Mouse (Mus musculus) embryo, embryonic 11 days (tissue): ENCODE measurements around the gene Nexn.
A peak's percentile ranks its signal among the peaks of the same experiment; 100 is the strongest.

Experiments used
- DNase-seq: peaks from one replicate; pipeline ENCODE4 v3.0.0-alpha.2; 2015

Nexn gene

DNA sequence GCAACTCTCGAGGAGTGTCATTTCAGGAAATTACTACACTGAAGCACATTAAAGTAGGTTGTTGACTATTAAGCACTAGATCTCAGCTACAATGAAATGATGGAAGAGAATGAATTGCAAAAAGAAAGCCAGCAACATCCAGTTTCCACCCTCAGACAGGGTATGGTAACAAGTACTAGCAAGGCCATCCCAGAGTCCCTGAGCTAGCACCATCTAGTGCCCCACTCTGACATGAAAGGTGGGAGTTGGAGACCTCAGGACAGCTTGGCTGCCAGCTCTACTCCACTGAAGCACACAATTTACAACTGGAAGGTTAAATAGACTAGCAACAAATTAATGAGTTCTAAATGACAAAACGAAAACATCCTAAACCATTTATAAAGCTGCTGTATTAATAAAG is 11.8 kb upstream of the Nexn start:
- no peak for DNase-seq

DNA sequence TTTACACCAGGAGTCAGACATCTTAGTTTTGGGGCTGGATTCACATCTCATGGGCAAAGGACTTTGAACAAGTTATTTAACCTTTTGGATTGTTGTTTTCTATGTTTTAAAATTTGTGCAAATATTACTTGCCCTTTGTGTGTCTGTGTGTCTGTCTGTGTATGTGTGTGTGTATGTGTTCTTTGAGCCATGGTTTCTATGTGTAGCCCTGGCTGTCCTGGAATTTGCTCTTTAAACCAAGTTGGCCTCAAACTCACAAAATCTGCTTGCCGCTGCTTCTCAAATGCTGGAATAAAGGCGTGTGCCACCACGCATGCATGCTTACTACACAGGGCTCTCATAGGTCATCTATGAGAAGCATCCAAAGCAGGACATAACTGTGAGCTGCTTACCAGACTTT is 10.8 kb upstream of the Nexn start:
- DNase-seq: no peak

DNA sequence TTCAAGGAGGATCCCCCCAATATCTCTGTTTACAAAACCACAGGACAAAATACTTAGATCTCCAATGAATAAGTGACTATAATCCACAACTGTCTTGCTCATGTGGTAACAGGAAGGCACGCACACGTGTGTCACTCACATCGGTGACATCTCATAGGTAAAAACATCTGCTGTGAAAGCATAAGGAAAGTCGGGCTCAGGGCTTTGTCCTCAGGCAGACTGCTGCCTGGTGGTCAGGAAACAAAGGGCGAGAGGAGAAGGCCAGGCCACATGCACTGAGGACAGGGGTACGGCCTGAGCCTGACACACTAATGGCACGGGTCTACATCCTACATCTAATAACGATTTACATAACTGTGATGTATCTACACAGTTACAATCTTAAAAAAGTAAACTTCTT is 8.9 kb upstream of the Nexn start:
- DNase-seq: no peak

DNA sequence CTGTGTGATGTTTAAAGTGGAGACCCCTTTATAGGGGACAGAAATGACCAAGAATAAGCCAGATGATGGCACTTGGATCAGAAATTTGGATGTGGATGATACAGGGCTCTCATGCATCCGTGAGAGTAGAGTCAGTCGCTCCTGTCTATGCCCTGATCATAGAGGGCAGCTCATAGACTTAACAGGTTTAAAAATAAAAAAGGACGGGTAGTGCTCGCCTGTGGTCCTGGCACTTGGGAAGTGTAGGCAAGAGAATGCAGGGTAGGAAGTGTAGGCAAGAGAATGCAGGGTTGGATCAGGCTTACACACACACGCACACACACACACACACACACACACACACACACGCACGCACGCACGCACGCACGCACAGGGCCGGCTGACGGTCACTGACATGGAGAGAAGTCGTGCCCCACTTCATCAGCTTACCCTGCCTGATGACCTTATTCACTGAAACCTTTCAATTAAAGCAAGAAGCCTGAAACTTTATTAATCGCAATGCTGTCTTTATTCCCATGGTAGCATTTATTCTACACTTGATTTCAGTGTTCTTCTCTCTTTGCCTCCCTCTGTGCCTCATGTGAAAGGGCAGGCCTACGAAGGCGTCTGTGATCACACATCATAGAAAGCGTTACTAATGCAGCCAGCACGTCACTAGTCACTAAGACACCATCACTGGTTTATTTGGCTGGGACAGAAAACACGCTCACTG is 7.0 kb upstream of the Nexn start:
- no peak for DNase-seq

DNA sequence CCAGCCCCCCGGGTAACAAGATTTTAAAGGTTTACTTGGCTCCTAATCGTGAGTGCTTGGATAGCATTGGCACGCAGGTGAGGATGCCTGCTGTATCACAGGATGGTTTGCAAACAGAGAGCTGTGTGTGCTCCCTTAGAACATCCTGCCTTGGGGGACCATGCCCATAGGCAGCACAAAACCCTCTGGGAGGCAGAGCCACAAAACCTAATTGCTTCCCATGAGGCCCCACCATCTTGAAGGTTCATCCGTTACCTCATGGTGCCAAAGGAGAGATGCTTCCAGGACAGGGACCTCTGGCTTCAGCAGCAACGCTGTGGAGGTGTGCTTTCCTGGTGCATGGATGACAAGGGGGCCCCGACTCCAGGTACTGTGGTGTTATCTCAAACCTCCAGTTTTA is 5.7 kb upstream of the Nexn start:
- no peak for DNase-seq

DNA sequence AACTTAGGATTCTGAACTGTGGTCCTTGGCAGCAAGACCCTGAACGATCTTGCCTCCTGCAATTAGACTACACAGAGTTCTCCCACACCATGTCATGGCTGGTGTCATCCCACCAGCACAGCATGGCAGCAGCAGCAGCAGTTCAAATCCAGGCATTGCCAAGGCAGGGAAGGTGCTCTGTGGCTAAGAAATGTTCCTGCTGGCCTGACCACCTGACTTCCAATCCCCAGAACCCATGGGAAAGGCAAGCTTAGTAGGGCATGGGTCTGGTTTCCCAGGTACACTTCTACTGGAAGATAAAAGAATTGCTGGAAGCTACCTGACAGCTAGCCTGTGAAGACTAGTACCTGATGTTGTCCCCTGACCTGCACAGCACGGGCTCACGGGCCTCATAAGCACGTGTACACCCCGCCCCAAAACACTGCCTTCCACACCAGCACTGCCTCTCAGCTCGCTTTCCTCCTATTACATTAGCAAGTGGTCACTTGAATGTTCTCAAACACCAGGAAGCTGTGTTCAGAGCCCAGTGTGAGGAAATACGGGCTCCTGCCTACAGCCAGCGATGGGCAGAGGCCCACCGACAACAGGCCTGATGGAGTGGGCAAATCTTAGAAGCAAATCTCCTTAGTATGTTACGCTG is 5.0 kb upstream of the Nexn start:
- DNase-seq: no peak

DNA sequence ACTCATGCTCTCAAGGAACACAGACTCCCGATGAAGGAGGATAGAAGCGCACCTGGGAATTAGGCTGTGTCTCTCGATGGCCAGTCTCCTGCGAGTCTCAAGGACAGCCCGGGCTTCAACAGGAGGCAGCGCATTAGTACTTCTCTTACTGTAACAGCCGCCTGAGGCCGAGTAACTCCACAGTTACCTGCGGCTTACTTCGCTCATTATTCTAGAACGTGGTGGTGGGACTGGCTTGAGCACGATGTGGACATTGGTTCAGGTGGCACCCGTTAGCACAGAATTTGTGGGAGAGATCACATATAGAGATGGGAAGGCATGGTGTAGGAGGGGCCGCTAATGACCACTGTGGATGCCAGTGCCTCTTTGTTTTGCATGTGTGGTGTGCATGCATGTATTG is 1.9 kb upstream of the Nexn start:
- DNase-seq: no peak

DNA sequence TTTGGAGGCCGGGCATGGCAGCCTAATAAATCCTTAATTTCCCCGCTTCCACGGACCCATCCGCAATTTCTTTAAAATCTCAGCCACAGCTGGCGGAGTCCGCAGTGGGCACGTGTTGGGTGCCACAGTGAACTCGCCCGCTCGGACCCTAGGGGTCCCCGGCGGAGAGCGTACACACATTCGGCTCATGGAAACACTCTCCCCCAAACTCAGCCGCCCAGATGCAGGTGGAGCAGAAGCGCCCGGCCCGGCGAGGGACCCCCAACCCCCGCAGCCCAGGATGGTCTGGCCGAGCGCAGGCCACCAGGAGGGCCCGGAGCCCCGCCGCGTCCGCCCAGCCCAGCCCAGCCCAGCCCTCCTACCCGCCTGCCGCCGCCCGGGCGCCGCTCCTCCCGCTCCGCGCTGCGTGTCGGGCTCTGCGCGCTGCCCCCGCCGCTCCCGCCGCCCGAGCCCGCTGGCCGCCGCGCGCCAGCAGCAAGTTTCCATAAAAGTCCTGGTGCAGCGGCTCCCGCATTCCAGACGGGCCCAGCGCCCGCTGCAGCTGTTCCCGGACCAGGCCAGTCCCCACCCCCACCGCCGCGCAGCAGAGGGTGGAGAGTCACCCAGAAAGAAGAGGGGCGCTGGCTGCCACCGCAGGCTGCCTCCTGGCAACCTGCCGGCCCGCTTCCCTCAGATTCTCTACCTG is 657 bp downstream of the Nexn start:
- DNase-seq: peak; percentile 82

DNA sequence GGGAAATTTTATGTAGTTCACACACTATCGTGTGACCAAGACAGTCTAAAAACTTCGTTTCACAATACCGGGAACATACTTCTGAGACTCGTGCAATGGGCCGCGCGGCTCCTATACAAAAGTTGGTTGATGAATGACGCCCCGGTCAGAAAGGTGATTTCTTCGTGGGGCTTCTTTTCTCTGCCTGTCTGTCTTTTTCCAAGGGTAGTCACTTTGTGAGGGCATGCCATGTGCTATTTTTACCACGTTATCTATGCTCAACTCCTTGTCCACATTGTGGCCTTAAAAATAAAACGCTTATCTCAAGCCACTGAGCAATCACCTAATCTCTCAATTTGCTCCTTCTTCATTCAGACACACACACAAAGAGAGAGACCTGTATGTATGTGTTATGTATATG is 1.3 kb downstream of the Nexn start:
- peak; percentile 32 for DNase-seq

DNA sequence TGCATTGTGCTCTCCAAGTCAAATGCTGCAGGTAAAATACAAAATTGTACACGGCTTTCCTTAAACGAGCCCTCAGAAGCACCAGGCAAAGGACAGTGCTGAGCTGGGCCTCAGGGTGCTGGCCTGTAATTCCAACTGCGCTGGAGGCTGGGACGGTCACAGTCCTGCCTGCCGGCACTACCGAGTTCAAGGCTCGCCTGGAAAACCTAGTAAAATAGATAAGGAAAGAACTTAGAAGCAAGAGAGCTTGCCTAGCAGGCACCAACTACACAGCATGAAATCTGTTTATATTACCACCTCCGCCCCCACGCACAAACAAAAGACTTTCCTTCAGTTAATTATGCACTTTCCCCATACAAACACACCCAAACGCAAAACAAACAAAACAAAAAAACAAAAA is 1.8 kb downstream of the Nexn start:
- DNase-seq: no peak

DNA sequence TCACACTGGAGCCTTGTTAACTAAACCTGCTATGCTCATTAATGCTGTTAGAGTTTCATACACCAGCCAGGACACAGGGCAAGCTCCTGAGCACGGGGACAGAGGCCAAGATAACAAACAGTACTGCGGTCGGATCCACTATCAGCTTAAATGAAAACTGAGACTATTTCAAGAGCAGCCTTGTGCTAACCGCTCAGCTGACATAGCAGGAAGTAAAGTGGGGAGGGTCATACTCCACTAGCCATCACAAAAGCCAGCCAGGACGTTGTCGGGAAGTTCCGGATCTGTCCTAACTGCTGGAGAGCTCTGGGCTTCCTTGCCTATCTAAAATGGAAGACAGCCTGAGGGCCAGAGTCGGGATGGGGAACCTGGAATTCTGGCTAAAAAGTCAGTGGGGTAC is 4.2 kb downstream of the Nexn start:
- no peak for DNase-seq

DNA sequence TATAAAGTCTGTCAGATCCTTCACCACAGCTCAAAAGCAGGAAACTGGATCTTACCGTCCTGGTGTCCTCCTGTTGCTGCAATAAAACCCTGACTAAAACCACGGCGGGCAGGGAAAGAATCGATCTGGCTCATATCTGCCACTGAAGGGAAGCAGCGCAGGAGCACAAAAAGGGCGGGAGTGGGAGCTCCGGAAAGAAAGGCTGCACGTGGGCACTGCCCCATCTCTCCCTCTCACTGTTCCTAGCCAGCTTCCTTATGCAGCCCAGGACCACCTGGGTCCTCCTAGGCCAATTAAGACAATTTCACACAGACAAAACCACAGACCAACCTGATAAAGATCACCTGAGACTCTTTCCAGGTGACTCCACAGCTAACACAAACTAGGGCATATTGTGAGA is 4.7 kb downstream of the Nexn start:
- DNase-seq: no peak

DNA sequence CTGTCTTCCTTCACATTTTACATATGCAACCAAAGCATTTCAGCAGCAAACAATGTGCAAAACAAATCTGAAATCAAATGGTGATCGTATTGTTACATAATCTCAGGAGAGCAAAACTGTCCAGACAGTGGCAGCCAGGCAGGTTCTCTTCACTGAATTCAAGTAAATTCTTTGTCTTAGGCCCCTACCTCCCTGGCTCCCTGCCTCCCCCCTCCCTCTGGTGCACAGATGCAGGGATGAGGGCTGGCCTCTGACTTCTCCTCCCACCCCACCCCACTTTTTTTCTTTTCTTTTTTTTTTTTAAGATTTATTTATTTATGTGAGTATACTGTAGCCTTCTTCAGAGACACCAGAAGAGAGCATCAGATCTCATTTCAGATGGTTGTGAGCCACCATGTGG is 5.8 kb downstream of the Nexn start:
- DNase-seq: no peak

DNA sequence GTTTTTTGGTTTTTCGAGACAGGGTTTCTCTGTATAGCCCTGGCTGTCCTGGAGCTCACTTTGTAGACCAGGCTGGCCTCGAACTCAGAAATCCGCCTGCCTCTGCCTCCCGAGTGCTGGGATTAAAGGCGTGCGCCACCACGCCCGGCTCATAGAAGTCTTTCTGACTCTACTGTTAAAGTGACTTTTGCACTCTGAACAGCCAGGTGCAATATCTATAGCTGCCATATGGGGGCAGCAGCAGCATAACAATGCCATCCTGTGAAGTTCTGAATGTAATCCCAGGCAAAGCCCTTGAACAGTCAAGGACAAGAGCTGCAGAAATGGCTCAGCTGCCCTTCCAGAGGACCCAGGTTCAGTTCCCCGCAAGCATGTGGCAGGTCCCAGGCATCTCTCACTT is 6.7 kb downstream of the Nexn start:
- DNase-seq: peak; percentile 80

DNA sequence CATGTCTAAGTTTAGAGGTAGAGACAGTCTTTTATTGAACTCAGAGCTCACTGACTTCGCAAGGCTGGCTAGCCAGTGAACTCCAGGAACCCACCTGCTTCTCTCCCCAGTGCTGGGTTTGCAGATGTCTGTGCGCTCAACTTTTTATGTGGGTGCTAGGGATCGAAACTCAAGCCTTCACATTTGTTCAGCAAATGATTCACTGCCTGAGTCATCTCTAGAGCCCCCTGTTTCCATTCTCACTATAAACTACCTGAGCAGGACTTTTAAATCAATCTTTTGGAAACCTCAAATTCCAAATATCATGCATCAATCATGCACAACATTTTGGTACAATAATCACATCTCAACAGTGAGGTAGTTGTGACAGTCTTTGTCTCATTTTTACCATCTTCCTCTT is 8.6 kb downstream of the Nexn start:
- DNase-seq: no peak

DNA sequence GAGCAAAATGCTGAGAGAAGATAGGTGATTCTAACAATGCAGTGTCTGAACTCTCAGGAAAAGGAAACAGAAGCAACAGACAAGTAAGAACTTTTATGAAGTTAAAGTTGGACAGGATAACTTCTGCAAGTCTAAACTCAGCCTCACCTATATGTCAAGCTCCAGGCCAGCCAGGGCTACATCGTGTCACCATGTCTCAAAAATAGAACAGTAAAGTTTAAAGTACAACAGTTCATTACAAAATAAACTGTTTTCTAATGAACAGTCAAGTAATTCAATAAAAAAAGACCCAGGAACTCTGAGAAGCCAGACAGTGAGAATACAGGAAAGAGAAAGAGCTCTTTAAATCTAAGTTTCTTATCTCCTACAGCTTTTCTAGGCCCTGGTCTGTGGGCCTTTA is 15.7 kb downstream of the Nexn start:
- DNase-seq: no peak

DNA sequence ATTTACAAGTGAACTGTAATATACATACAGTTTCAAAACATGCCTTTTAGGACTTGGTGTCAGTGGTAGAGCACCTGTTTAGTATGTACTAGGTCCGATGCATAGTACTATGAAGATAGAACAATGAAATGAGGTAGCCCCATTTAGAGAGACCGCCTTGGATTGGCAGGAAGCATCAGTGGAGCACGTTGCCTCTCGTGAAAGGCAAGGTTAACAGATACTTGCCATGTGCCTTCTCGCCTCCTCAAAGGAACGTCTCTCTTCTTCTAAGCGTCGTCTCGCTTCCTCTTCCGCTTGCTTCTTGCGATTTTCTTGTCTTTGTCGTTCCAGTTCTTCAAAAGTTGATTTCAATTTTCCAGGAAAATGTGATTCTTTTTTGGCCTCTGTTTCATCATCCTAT is 18.4 kb downstream of the Nexn start:
- no peak for DNase-seq

DNA sequence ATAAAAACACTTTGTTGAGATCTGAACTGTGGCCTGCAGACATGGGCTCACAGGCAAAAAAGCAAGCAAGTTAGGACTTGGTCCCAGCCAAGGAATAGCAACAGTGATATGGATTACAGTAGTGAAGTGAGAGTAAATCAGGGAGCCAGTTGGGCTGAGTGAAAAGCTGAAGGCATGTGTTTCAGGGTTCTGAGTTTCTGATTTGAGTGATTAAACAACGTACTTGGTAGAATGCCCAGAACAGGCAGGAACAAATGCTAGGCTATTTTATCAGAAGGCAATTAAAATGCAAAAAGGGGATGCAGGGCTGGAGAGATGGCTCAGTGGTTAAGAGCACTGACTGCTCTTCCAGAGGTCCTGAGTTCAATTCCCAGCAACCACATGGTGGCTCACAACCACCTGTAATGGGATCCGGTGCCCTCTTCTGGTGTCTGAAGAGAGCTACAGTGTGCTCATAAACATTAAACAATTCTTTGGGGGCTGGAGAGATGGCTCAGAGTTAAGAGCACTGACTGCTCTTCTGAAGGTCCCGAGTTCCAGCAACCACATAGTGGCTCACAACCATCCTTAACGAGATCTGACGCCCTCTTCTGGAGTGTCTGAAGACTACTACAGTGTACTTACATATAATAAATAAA is 20.8 kb downstream of the Nexn start:
- DNase-seq: no peak

DNA sequence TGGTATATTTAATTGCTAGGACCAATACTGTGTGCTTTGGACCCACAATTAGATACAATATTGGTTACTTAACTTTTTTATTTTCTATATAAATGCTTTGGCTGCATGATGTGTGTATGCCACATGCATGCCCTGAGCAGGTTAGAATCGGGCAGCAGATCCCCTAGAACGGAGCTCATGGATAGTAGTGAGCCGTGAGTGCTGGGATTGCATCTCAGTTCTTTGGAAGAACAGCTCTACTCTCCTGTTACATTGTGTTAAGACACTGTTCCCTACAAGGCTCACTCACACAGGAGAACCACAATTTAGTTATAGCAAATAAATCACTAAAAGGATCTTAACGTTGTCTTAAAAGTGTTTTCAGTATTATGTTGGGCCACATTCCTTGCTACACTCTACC is 22.8 kb downstream of the Nexn start:
- DNase-seq: no peak

DNA sequence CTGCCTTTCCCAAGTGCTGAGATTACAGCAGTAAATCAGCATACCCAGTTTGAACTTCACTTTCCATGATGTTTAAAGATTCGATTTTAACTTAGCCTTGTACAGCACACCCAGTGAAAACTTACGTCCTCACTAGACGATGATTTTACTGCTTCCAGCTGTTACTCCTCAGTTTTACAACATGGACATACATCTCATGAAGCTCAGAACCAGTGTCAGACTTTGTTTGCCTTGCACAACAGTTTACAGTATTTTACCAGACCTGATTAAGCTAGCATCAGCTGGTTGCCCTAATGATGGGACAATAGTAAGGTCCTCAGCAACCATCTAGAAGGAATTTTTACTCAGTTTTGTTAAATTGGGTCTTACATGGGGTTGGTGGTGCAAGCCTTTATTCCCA is 25.1 kb downstream of the Nexn start:
- DNase-seq: no peak

DNA sequence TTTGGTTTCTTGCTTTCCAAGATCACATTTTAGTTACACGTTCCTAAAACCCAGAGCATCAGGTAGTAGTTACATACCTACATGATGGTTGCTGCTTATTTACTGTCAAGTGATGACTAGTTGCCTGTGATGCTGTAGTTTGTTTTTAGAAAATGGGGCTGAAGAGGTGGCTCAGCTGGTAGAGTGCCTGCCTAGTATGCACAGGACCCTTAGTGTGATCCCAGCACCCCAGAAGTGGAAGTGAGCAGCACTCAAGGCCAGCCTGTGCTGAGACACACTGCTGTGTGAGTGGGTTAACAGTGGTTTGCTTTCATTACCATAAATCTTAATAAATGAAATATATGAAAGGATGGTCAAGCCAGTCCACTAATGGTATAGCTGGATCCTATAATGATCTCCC is 26.6 kb downstream of the Nexn start:
- DNase-seq: no peak

DNA sequence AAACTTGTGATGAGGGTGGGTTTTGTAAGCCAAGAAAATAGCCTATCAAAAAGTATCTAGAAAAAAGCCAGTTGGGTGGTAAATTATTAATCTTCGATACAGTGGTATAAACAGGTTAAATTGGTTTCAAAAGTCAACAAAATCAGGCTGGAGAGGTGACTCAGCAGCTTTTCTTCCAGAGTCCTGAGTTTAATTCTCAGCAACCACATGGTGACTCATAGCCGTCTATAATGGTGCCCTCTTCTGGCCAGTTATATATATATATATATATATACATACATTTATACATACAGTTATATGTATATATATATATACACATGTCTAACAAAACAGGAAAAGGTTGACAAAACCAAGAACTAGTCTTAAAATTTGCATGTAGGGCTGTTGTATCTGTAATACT is 27.3 kb downstream of the Nexn start:
- DNase-seq: peak; percentile 33

DNA sequence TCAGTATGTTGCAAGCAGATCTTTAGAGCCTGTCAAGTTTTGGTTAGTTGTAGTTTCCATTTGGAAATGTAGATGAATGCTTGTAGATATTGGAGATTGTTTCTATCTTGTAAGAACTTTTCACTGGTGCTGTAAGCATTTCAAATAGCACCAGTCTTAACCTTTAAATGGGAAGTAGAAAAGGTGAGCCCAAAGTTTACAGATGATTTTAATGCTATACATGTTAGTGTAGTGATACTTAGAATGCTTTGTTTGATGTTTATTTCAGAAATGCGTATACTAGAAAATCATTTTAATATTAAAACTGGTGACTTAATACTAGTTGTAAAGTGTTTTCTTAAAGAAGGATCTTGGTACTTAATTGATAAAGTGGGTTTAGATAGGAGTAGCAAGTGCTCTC is 30.3 kb downstream of the Nexn start:
- no peak for DNase-seq

DNA sequence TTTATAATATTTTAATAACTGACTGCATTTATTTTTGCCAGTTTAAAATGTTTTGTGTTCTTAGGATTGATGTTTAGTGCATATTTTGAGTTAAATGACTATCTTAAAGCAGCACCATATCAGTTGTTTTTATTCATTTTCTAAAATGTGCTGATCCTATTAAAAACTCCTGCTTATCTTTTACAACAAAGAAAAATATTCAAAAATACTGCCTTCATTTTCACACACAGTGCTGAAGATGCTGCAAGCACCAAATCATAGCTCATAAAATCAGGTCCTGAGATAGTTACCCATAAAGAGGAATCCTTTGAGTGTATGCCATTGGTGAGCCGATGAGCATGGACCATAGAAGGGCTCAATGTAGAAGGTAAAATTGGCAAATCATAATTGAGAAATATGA is 30.9 kb downstream of the Nexn start:
- DNase-seq: no peak
